Mouse (Mus musculus) brain, embryonic 14.5 days (tissue): ENCODE results near the gene V1rd19.

ENCODE experiments used
- CTCF ChIP-seq: fragments of 200-500 bp; IDR thresholded peaks from 2 replicates; pipeline ENCODE4 v1.5.1; 2012; ENCODE audit warnings: inconsistent platforms, mild to moderate bottlenecking, moderate library complexity, borderline replicate concordance; ENCODE audit not compliant: insufficient read depth, insufficient read length; ENCODE audit errors: extremely low read depth
- POLR2A ChIP-seq: fragments of 200-500 bp; IDR thresholded peaks from 2 replicates; pipeline ENCODE4 v1.6.1; 2012; ENCODE audit warnings: mild to moderate bottlenecking, inconsistent platforms, borderline replicate concordance; ENCODE audit not compliant: poor library complexity, insufficient read depth, insufficient read length, severe bottlenecking; ENCODE audit errors: extremely low read depth

GRCm38 (mm10) chr7:24001391-24001790, at the start of gene V1rd19:
- no peak for TF ChIP-seq POLR2A
- no peak for TF ChIP-seq CTCF
